Comparison of ENCODE assay signal across 8 mouse cellular contexts in the genomic region with DNA sequence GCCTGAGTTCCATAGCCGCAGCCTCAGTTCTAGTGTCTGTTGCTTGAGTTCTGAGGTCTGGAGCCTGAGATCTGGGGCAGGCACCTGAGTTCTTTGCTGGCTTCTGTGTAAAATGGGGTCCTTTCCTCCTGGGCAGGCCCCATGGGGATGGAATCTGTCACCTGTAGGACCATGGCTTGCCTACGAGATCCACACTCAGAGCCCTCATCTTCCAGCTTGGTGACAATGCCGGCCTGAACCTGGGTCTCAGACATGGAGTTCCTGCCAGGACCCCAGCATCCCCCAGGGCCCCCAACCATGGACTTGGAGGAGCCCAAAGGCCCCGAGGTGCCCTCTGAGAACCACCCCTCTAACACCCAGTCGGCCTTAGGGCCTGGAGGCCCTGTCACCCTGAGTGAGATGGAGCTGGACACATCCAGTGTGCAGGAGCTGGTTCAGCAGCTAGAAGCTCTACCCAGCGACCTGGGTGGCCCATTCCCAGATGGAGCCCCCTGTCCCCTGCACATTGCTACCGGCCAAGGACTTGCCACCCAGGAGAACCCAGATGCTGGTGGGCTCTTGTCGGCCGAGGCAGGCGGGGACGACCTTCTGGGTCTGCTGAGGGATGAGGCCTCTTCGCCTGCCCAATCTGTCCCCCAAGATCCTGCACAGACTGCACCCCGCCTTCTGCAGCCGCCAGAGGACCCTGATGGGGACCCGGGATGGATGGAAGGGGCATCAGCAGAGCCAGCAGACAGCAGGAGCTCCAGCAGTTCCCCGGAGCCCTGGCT. TPM values are rescaled to one million over a fixed set of nuclear protein-coding genes. Genes with fewer than 3 reads are reported as not detected.
DNase-seq lines count a peak whose midpoint lies in the region; ATAC-seq and TF ChIP-seq lines count a peak whose summit lies in the region.

No protein-coding gene starts in this region.

- peak overlapping the region; percentile 83 for H3K9ac ChIP-seq in forebrain, embryonic 13.5 days
- H3K9ac ChIP-seq in liver, embryonic 12.5 days: peak overlapping the region; percentile 86

- TF ChIP-seq CTCF in C2C12 (IDR thresholded peaks at IDR 0.05; ENCODE audit: control insufficient read depth, insufficient read depth, insufficient read length): no peak

- peaks cover 24% of the 10 kb centered on the region for H3K4me1 ChIP-seq in forebrain, embryonic 13.5 days
- peaks cover 36% of the 10 kb centered on the region for H3K4me1 ChIP-seq in liver, embryonic 12.5 days

- H3K9me3 ChIP-seq in forebrain, embryonic 13.5 days (replicated peaks): no peaks in the 10 kb centered on the region
- no peaks in the 10 kb centered on the region for H3K9me3 ChIP-seq in liver, embryonic 12.5 days (replicated peaks)

- H3K79me3 ChIP-seq in C2C12 (ENCODE audit: low read depth): peaks cover 13% of the 10 kb centered on the region

- H3K27ac ChIP-seq in forebrain, embryonic 13.5 days: no peak overlapping the region
- peak overlapping the region; percentile 46 for H3K27ac ChIP-seq in liver, embryonic 12.5 days

- intact Hi-C loops in heart, postnatal 14 days (cut with DNase I): loop anchor here (10.0 kb wide), 1 partner anchor 554 kb away; no protein-coding TSS in a partner anchor

- no peak for ATAC-seq in forebrain, embryonic 13.5 days
- ATAC-seq in liver, embryonic 12.5 days: no peak
- ATAC-seq in activated CD4-positive, CD25-positive, alpha-beta regulatory T cell, adult 4 months: no peak

- peak overlapping the region; percentile 75 for H3K4me3 ChIP-seq in C2C12 (ENCODE audit: insufficient read depth, poor library complexity, severe bottlenecking)
- H3K4me3 ChIP-seq in forebrain, embryonic 13.5 days: peak overlapping the region; percentile 64
- peak overlapping the region; percentile 73 for H3K4me3 ChIP-seq in liver, embryonic 12.5 days

- 78% methylated on average over 16 of the region's 16 CpGs for WGBS in forebrain, embryonic 13.5 days
- WGBS in liver, embryonic 12.5 days (ENCODE audit: insufficient replicate concordance): 66% methylated on average over 16 of the region's 16 CpGs

- H3K4me2 ChIP-seq in forebrain, embryonic 13.5 days: peak overlapping the region; percentile 79
- peak overlapping the region; percentile 77 for H3K4me2 ChIP-seq in liver, embryonic 12.5 days

- peak; percentile 95 for DNase-seq in heart, adult 11 months
- no peak for DNase-seq in heart, postnatal 14 days
- no peak for DNase-seq in ovary, postnatal 36 days (ENCODE audit: low spot score)
- no peak for DNase-seq in thymus, postnatal 10 days (ENCODE audit: low spot score in 2 of 2)

- H3K79me2 ChIP-seq in C2C12 (ENCODE audit: control insufficient read depth, insufficient read depth): peaks cover 41% of the 10 kb centered on the region

- peak overlapping the region; percentile 99 for H3ac ChIP-seq in C2C12 (ENCODE audit: control insufficient read depth, insufficient read length, low read depth)

- no peaks in the 10 kb centered on the region for H3K27me3 ChIP-seq in C2C12 (ENCODE audit: control insufficient read depth, insufficient read depth, insufficient read length)
- H3K27me3 ChIP-seq in forebrain, embryonic 13.5 days: no peaks in the 10 kb centered on the region
- H3K27me3 ChIP-seq in liver, embryonic 12.5 days (replicated peaks): no peaks in the 10 kb centered on the region

- peaks cover 24% of the 10 kb centered on the region for H3K36me3 ChIP-seq in C2C12 (ENCODE audit: control insufficient read depth, insufficient read depth)
- peaks cover 55% of the 10 kb centered on the region for H3K36me3 ChIP-seq in forebrain, embryonic 13.5 days (ENCODE audit: poor library complexity, severe bottlenecking)
- peaks cover 62% of the 10 kb centered on the region for H3K36me3 ChIP-seq in liver, embryonic 12.5 days

TF ChIP-seq in C2C12, 6 proteins besides CTCF, POLR2A, EP300 and RAD21:
- TF ChIP-seq MAX (IDR thresholded peaks at IDR 0.05) (no peak), CEBPB (IDR thresholded peaks at IDR 0.05; ENCODE audit: low read depth) (no peak), USF1 (IDR thresholded peaks at IDR 0.05; ENCODE audit: low read depth) (no peak), MYOG (IDR thresholded peaks at IDR 0.05; ENCODE audit: control insufficient read depth, extremely low read depth, insufficient read length) (no peak), FOSL1 (IDR thresholded peaks at IDR 0.05; ENCODE audit: insufficient read depth, low read length, poor library complexity, severe bottlenecking) (no peak), MYOD1 (IDR thresholded peaks at IDR 0.05; ENCODE audit: control insufficient read depth, insufficient read length, low read depth) (no peak)

RNA-seq across cellular contexts. Expression of a gene that starts 2.1 kb away (rescaled TPM):
- total RNA-seq in heart, postnatal 14 days (2021): 10 to 100 TPM; 85.5 to 97.2 TPM
- polyA plus RNA-seq in C2C12 (2012; fragmentation: generic; extraction: Trizol): 103 TPM
- polyA plus RNA-seq in forebrain, embryonic 13.5 days (2015; fragmentation: Nextera tagmentation; extraction: Ambion mirVana): 28.6 and 32.3 TPM in 2 replicates
- polyA plus RNA-seq in liver, embryonic 12.5 days (2016; fragmentation: Nextera tagmentation; extraction: Ambion mirVana): 27.3 and 30.4 TPM in 2 replicates
- polyA plus RNA-seq in activated CD4-positive, CD25-positive, alpha-beta regulatory T cell, adult 4 months (2017; shearing (Covaris generic)): 10 to 100 TPM; 10.2 to 18.0 TPM

RNA-seq across cellular contexts. Expression of a gene that starts 2.1 kb away (rescaled TPM):
- 10 to 100 TPM; 83.0 to 96.2 TPM for total RNA-seq in heart, postnatal 14 days (2021)
- 174 TPM for polyA plus RNA-seq in C2C12 (2012; fragmentation: generic; extraction: Trizol)
- 134 and 135 TPM in 2 replicates for polyA plus RNA-seq in forebrain, embryonic 13.5 days (2015; fragmentation: Nextera tagmentation; extraction: Ambion mirVana)
- polyA plus RNA-seq in liver, embryonic 12.5 days (2016; fragmentation: Nextera tagmentation; extraction: Ambion mirVana): 152 and 156 TPM in 2 replicates
- polyA plus RNA-seq in activated CD4-positive, CD25-positive, alpha-beta regulatory T cell, adult 4 months (2017; shearing (Covaris generic)): 100 to 1,000 TPM; 148 to 166 TPM

RNA-seq across cellular contexts. Expression of a gene that starts 16.1 kb away (rescaled TPM):
- under 1 TPM; 0.26 to 0.51 TPM for total RNA-seq in heart, postnatal 14 days (2021)
- 0.98 TPM for polyA plus RNA-seq in C2C12 (2012; fragmentation: generic; extraction: Trizol)
- polyA plus RNA-seq in forebrain, embryonic 13.5 days (2015; fragmentation: Nextera tagmentation; extraction: Ambion mirVana): 5.6 and 7.4 TPM in 2 replicates
- 2.0 and 2.2 TPM in 2 replicates for polyA plus RNA-seq in liver, embryonic 12.5 days (2016; fragmentation: Nextera tagmentation; extraction: Ambion mirVana)
- 10 to 100 TPM; 54.3 to 64.7 TPM for polyA plus RNA-seq in activated CD4-positive, CD25-positive, alpha-beta regulatory T cell, adult 4 months (2017; shearing (Covaris generic))

RNA-seq across cellular contexts. Expression of a gene that starts 22.6 kb away (rescaled TPM):
- total RNA-seq in heart, postnatal 14 days (2021): under 1 TPM; 0.14 to 0.34 TPM
- not detected for polyA plus RNA-seq in C2C12 (2012; fragmentation: generic; extraction: Trizol)
- 6.2 and 7.1 TPM in 2 replicates for polyA plus RNA-seq in forebrain, embryonic 13.5 days (2015; fragmentation: Nextera tagmentation; extraction: Ambion mirVana)
- 1.1 and 1.3 TPM in 2 replicates for polyA plus RNA-seq in liver, embryonic 12.5 days (2016; fragmentation: Nextera tagmentation; extraction: Ambion mirVana)
- 1 to 10 TPM; 2.4 to 3.1 TPM for polyA plus RNA-seq in activated CD4-positive, CD25-positive, alpha-beta regulatory T cell, adult 4 months (2017; shearing (Covaris generic))

RNA-seq across cellular contexts. Expression of a gene that starts 23.9 kb away (rescaled TPM):
- total RNA-seq in heart, postnatal 14 days (2021): 10 to 100 TPM; 34.8 to 36.7 TPM
- polyA plus RNA-seq in C2C12 (2012; fragmentation: generic; extraction: Trizol): 33.3 TPM
- 73.1 and 87.2 TPM in 2 replicates for polyA plus RNA-seq in forebrain, embryonic 13.5 days (2015; fragmentation: Nextera tagmentation; extraction: Ambion mirVana)
- polyA plus RNA-seq in liver, embryonic 12.5 days (2016; fragmentation: Nextera tagmentation; extraction: Ambion mirVana): 27.8 and 29.0 TPM in 2 replicates
- polyA plus RNA-seq in activated CD4-positive, CD25-positive, alpha-beta regulatory T cell, adult 4 months (2017; shearing (Covaris generic)): 10 to 100 TPM; 11.1 to 16.9 TPM
